Mouse (Mus musculus): ENCODE data around the gene Sprtn.

Sprtn gene

DNA sequence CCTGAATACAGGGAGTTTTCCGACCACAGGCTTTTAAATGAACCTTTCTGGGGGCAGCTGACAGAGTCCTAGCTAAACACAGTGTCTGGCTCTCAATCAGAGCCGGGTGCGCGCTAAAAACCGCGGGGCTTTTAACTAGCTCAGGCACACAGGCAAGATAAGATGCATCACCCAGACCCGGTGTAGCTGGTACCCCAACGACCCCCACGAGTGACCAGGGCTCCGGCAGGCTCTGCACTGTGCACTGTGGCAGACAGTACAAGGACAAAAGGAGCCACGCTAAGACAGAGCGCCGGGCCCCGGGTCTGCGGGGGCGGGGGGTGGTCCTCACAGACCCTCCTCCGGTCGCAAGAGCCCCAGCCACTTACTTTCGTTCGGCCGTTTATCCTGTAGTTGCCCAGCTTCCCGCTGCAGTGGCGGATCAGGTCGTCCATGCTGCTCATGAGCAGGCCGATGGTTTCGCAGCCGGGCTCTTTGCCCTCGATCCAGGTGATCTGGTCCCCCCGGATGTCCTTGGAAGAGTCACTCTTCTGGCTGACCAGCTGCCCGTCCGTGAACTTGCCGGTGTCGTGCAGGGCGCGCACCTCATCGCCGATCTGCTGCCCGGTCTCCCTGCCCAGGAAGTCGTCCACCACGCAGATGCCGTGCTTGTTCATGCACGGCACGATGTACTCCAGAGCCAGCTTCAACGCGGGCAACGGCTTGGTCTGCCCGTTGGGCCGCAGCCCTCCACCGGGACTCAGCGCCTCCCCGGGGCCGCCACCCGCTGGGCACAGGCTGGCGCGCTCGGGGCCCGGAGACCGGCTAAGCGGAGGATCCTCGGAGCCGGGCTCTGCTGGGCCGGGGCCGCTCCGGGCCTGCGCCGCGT, 50.4 kb downstream of the Sprtn start:
- DNase-seq (ENCODE audit: low spot score) = peak; percentile 20

DNA sequence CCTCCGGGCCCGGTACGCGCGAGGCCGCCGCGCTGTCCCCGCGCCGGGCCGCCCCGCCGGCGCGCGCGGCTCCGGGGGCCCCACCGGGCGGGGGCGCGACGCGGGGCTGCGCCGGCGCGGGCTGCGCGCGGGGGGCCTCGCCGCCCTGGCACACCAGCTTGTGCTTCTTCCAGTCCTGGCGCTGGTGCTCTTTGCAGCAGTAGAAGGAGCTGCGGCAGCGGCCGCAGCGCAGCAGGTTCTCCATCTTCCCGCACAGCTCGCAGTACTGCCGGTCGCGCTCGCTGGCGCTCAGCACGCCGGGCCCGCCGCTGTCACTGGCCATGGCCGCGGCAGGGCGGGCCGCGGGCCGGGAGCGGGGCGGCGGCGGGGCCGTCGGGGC, 51.0 kb downstream of the Sprtn start:
- DNase-seq (ENCODE audit: low spot score) = no peak

DNA sequence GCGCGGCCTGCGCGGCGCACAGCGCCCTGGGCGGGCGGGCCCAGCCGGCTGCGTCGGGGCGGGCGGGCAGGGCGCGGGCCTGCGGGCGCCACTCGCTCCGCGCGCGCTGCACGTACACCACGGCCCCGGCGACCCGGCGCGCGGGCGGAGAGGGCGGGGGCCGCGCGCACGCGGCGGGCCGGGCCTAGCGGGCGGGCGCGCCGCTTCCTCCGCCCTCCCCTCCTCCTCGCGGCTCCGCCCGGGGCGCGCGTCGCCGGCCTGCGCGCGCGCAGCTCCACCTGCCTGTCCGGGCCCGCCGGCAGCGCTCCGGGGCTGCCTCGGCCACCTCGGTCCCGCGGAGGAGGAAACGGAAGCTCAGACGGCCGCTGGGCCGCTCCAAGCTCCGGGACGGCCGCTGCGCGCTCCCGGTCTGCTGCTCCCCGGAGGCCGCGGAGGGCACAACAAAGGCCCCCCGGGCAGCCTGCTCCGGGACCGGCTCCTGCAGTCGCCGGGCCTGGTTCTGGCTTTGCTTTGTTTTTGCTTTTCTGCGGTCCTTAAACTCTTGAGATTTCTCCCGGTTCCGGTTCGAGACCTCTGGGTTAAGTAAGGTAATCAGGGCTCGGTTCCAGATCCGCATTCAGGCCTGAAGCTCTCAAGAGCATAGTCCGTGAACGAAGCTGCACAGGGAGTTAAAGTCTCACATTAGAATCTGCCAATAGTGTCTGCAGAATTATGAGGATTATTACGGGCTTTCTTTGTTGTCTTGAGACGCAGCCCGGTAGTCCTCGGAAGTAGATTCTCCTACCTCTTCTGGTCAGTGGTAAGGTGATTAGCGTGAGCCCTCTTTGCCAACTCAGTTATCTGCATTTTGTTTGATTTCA, 51.8 kb downstream of the Sprtn start, which contains the start of gene Egln1:
TSS of gene Egln1 (minus strand) at position 116 of the 860 bp plus-strand sequence.
- DNase-seq (ENCODE audit: low spot score) = peak; percentile 73

DNA sequence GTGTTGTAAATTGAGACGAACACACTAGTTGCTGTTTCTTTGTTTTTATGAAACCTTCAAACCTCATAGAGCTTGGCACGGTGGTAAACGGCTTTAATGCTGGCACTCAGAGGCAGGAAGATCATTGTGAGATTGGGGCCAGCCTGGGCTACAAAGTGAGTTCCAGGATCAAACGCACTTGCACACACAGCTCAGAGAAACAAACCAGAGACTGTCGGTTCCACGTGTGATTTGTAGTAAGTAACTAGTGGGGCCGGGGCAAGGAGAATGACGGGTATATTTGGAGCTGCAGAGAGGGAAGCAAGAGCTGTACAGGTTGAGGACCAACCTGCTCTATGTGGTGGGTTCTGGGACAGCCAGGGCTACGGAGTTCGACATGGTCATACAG, 52.4 kb downstream of the Sprtn start:
- no peak for DNase-seq (ENCODE audit: low spot score)

DNA sequence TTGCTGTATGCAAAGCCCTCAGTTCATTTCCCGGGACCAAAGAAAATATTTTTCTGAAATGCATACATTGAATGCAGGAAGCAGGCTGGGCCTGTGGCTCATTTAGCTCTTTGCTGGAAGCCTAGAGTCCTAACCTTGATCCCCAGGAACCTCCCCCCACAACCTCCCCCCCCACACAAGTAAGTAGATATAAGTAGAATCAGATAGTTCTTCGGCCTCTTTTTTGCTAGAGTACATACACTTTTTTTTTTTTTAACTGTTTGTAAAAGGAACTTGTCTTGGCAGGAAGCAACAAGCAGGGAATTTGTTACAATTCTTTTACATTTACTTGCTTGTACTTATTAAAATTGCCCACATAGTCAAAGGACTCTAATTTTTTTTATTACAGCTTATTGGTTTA, 53.2 kb downstream of the Sprtn start:
- no peak for DNase-seq (ENCODE audit: low spot score)

DNA sequence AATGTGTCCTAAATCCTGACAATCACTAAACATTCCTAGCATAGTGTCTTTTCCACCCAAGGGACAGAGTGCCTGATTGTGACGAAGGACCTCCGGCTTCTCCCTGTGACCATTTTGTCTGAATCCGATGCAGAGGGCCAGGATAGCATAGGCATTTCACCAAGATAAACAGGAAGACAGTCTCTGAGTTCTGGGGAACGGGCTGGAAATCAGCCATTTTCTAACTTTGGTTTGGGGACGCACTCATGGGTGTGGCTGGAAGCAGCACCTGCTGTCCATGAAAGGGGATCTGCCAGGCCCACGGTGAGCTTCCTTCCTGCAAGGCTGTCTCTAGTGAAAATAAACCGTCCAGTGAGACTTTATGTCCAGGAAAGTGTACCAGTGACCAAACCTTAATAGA, 55.5 kb downstream of the Sprtn start:
- no peak for DNase-seq (ENCODE audit: low spot score)

DNA sequence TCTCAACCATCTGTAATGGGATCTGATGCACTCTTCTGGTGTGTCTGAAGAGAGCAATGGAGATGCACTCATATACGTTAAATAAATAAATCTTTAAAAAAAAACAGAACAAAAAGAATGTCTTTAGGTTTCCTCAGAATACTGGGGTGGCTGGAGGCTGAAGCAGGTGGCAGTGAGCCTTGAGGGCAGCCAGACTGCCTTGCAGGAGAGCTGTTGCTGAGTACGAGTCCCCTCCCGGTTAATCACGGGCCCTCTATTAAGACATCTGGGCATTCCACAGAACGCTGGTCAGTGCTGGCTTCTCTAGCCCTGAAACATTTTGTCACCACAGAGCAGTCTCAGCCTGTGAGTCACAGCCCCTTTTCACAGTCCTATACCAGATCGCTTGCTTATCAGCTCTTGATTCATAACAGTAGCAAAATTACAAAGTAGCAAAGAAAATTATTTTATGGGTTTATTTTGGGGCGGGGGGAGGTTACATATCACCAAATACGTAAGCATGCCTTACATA, 56.9 kb downstream of the Sprtn start:
- DNase-seq (ENCODE audit: low spot score) = no peak

Data from ovary, adult 18-20 months (tissue).